Mouse (Mus musculus): Measurements from ENCODE around the gene Alkbh2. TPM values are rescaled to one million over a fixed set of nuclear protein-coding genes. Genes with fewer than 3 reads are reported as not detected.

The Alkbh2 gene
- polyA plus RNA-seq, 1 experiment from 2014 or later: 7.0 TPM

DNA sequence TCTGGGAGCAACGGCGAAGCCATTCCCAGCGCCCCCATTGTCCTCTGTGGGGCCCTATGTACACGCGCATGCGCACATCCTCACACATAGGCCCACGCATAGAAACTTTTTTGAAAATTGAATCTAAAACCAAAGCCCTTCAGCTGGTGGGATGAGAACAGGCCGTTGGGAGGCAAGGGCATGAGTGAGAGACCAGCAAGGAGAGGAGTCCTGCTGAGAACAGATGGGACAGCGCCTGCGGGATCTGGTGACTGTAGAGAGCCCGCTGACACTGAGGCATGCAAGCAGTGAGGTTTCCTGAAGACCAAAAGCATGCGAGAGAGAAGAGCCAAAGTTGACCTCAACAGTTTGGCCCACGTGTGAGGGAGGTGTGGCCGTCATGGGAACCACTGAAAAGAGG is 42.5 kb downstream of the Alkbh2 start:
- no peak overlapping the region for H3K27ac ChIP-seq
- no peak overlapping the region for H3K9ac ChIP-seq
- no peaks in the 10 kb centered on the region for H3K9me3 ChIP-seq (replicated peaks)
- ATAC-seq (ENCODE audit: low FRiP score): no peak
- 79% methylated on average over 14 of the region's 14 CpGs for WGBS
- H3K36me3 ChIP-seq: 0 out of 2 replicates have a peak, but pooled peaks cover 2% of the 10 kb centered on the region
- 0 out of 2 replicates have a peak, but pooled peaks cover 5% of the 10 kb centered on the region for H3K4me1 ChIP-seq
- no peak overlapping the region for H3K4me3 ChIP-seq
- no peak overlapping the region for H3K4me2 ChIP-seq (replicated peaks)
- no peaks in the 10 kb centered on the region for H3K27me3 ChIP-seq

GRCm38 (mm10) chr5:114077009-114077408 is 51.0 kb downstream of the Alkbh2 start:
- no peak overlapping the region for H3K27ac ChIP-seq
- H3K9ac ChIP-seq: no peak overlapping the region
- no peak for ATAC-seq (ENCODE audit: low FRiP score)
- 0 out of 2 replicates have a peak, but pooled peaks cover 2% of the 10 kb centered on the region for H3K4me1 ChIP-seq
- 52% methylated on average over 8 of the region's 8 CpGs for WGBS
- H3K36me3 ChIP-seq: 0 out of 2 replicates have a peak, but pooled peaks cover 4% of the 10 kb centered on the region
- no peaks in the 10 kb centered on the region for H3K9me3 ChIP-seq (replicated peaks)
- no peaks in the 10 kb centered on the region for H3K27me3 ChIP-seq
- no peak overlapping the region for H3K4me3 ChIP-seq
- H3K4me2 ChIP-seq (replicated peaks): no peak overlapping the region

Other genes starting within 250 kb of the Alkbh2 start
- gene Coro1c, start 219.5 kb downstream of the Alkbh2 start, polyA plus RNA-seq (2016; fragmentation: Nextera tagmentation; extraction: Ambion mirVana): 226 and 233 TPM in 2 replicates
- gene Ssh1, start 134.3 kb downstream of the Alkbh2 start, polyA plus RNA-seq (2016; fragmentation: Nextera tagmentation; extraction: Ambion mirVana): 22.4 and 27.9 TPM in 2 replicates
- gene Dao, start 124.5 kb downstream of the Alkbh2 start, polyA plus RNA-seq (2016; fragmentation: Nextera tagmentation; extraction: Ambion mirVana): not detected in 2 replicates
- gene Usp30, start 62.8 kb downstream of the Alkbh2 start, polyA plus RNA-seq (2016; fragmentation: Nextera tagmentation; extraction: Ambion mirVana): 17.5 and 19.0 TPM in 2 replicates
- 55.6 and 56.1 TPM in 2 replicates for gene Svop, start 36.6 kb downstream of the Alkbh2 start, polyA plus RNA-seq (2016; fragmentation: Nextera tagmentation; extraction: Ambion mirVana)
- 25.7 and 26.2 TPM in 2 replicates for gene Ung, start 2.2 kb upstream of the Alkbh2 start, polyA plus RNA-seq (2016; fragmentation: Nextera tagmentation; extraction: Ambion mirVana)
- gene Acacb, start 18.3 kb upstream of the Alkbh2 start, polyA plus RNA-seq (2016; fragmentation: Nextera tagmentation; extraction: Ambion mirVana): 2.4 and 3.4 TPM in 2 replicates
- gene Foxn4, start 145.6 kb upstream of the Alkbh2 start, polyA plus RNA-seq (2016; fragmentation: Nextera tagmentation; extraction: Ambion mirVana): 3.2 and 4.1 TPM in 2 replicates
- 0.51 and 0.79 TPM in 2 replicates for gene Myo1h, start 160.9 kb upstream of the Alkbh2 start, polyA plus RNA-seq (2016; fragmentation: Nextera tagmentation; extraction: Ambion mirVana)